Mouse (Mus musculus): ENCODE results near the gene Cd9.

DNA sequence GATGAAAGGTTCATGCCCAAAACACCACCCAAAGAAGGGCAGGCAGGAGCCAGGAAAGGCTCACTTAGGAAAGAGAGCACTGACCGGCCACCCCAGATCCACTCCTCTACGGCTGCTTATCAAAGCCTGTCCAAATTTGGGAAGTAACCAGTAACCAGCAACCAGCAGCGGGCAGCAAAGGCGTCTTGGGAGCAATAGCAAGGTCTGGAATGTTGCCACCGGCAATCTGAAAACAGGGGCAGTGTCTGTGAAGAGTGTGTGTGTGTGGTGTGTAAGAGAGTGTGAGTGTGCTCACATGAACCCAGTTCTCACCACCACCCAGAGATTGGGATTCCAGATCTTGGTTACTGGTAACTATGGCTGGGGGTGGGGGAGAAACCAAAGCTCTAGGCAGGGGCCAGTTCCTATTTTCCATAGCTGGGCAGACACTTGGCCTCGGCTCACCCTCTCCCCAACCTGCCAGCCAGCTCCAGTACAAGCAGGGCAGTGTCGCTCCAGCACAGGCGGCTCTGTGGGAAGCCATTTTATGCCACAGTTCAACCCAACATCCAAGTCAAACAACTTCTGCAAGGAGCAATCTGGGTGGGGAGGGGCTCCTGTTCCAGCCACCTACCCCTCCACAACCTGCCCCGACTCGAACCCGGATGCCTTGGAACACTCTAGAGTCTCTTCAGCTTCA is 4.6 kb downstream of the Cd9 start:
- TF ChIP-seq CTCF (IDR thresholded peaks at IDR 0.05; ENCODE audit: extremely low read depth, insufficient read depth, insufficient read length, insufficient replicate concordance) (no peak), POLR2A (IDR thresholded peaks at IDR 0.05; ENCODE audit: low read depth, low read length) (no peak)

Measured in spleen, adult 2 months (tissue).